Mouse (Mus musculus): ENCODE results near the gene Wdr26. TPM values are rescaled to one million over a fixed set of nuclear protein-coding genes. Genes with fewer than 3 reads are reported as not detected.

Wdr26 gene
- total and polyA plus RNA-seq, 2 experiments from 2014 or later: 40.1 to 47.4 TPM

- ATAC-seq (no peak), DNase-seq (ENCODE audit: low spot score) (no peak)
- Histone ChIP-seq H3K4me2 (ENCODE audit: low read depth, low read length) (no peak overlapping the region), H3K27me3 (ENCODE audit: insufficient read depth, low read length) (no peaks in the 10 kb centered on the region), H3K9ac (replicated peaks; ENCODE audit: low read length) (0 out of 2 replicates have a peak overlapping the region, but pooled peaks have one; percentile 3), H3K36me3 (ENCODE audit: insufficient read depth, low read length) (no peaks in the 10 kb centered on the region), H3K4me1 (ENCODE audit: insufficient read depth, low read length) (peaks cover 16% of the 10 kb centered on the region), H3K27ac (peak overlapping the region; percentile 37; the same call in 1 of the 2 replicates), H3K9me3 (ENCODE audit: low read length) (no peaks in the 10 kb centered on the region), H3K4me3 (ENCODE audit: low read length) (no peak overlapping the region)
- WGBS: 77% methylated on average over 20 of the region's 20 CpGs
- no peak for TF ChIP-seq CTCF (IDR thresholded peaks at IDR 0.05; ENCODE audit: low read depth)
Observed at GRCm38 (mm10) chr1:181257585-181258555, 46.1 kb upstream of the Wdr26 start.

- no peak for TF ChIP-seq CTCF (IDR thresholded peaks at IDR 0.05; ENCODE audit: low read depth)
- no peaks in the 10 kb centered on the region for H3K36me3 ChIP-seq (ENCODE audit: insufficient read depth, low read length)
- WGBS: 29% methylated on average over 32 of the region's 36 CpGs
- ATAC-seq (peak; percentile 75), DNase-seq (ENCODE audit: low spot score) (peak; percentile 36)
- H3K4me1 ChIP-seq (ENCODE audit: insufficient read depth, low read length): peaks cover 16% of the 10 kb centered on the region
- H3K27me3 ChIP-seq (ENCODE audit: insufficient read depth, low read length): no peaks in the 10 kb centered on the region
- peak overlapping the region; percentile 67 for H3K4me2 ChIP-seq (ENCODE audit: low read depth, low read length)
- H3K27ac ChIP-seq: peak overlapping the region; percentile 37; the same call in 1 of the 2 replicates
- H3K9me3 ChIP-seq (ENCODE audit: low read length): no peaks in the 10 kb centered on the region
- peak overlapping the region; percentile 29 for H3K4me3 ChIP-seq (ENCODE audit: low read length)
- H3K9ac ChIP-seq (replicated peaks; ENCODE audit: low read length): peak overlapping the region; percentile 22; the same call in 1 of the 2 replicates
Observed at GRCm38 (mm10) chr1:181256689-181257584, 45.1 kb upstream of the Wdr26 start.

GRCm38 (mm10) chr1:181255891-181256688, 44.3 kb upstream of the Wdr26 start:
- 3% methylated on average over 20 of the region's 20 CpGs for WGBS

GRCm38 (mm10) chr1:181255450-181255849, 43.6 kb upstream of the Wdr26 start:
- TF ChIP-seq CTCF (IDR thresholded peaks at IDR 0.05; ENCODE audit: low read depth): no peak
- 60% methylated on average over 9 of the region's 9 CpGs for WGBS
- H3K9me3 ChIP-seq (ENCODE audit: low read length): no peaks in the 10 kb centered on the region
- H3K4me2 ChIP-seq (ENCODE audit: low read depth, low read length): peak overlapping the region; percentile 67; the same call in 1 of the 2 replicates
- DNase-seq (ENCODE audit: low spot score): no peak
- no peak overlapping the region for H3K9ac ChIP-seq (replicated peaks; ENCODE audit: low read length)
- ATAC-seq: no peak
- peaks cover 16% of the 10 kb centered on the region for H3K4me1 ChIP-seq (ENCODE audit: insufficient read depth, low read length)
- no peaks in the 10 kb centered on the region for H3K27me3 ChIP-seq (ENCODE audit: insufficient read depth, low read length)
- H3K4me3 ChIP-seq (ENCODE audit: low read length): no peak overlapping the region
- H3K36me3 ChIP-seq (ENCODE audit: insufficient read depth, low read length): no peaks in the 10 kb centered on the region
- no peak overlapping the region for H3K27ac ChIP-seq

More at GRCm38 (mm10) chr1:181255891-181256688, 44.3 kb upstream of the Wdr26 start:
- DNase-seq (ENCODE audit: low spot score) (peak; percentile 73), ATAC-seq (peak; percentile 69)
- no peaks in the 10 kb centered on the region for H3K9me3 ChIP-seq (ENCODE audit: low read length)
- peak overlapping the region; percentile 29 for H3K4me3 ChIP-seq (ENCODE audit: low read length)
- H3K36me3 ChIP-seq (ENCODE audit: insufficient read depth, low read length): no peaks in the 10 kb centered on the region
- H3K4me1 ChIP-seq (ENCODE audit: insufficient read depth, low read length): peaks cover 16% of the 10 kb centered on the region
- TF ChIP-seq CTCF (IDR thresholded peaks at IDR 0.05; ENCODE audit: low read depth): peak; percentile 57
- H3K9ac ChIP-seq (replicated peaks; ENCODE audit: low read length): peak overlapping the region; percentile 22; the same call in 1 of the 2 replicates
- H3K27me3 ChIP-seq (ENCODE audit: insufficient read depth, low read length): no peaks in the 10 kb centered on the region
- peak overlapping the region; percentile 67 for H3K4me2 ChIP-seq (ENCODE audit: low read depth, low read length)
- peak overlapping the region; percentile 37; the same call in 1 of the 2 replicates for H3K27ac ChIP-seq

GRCm38 (mm10) chr1:181251624-181252023, 39.8 kb upstream of the Wdr26 start:
- DNase-seq (ENCODE audit: low spot score) (no peak), ATAC-seq (no peak)
- Histone ChIP-seq H3K4me1 (ENCODE audit: insufficient read depth, low read length) (peaks cover 11% of the 10 kb centered on the region), H3K9me3 (ENCODE audit: low read length) (no peaks in the 10 kb centered on the region), H3K4me2 (ENCODE audit: low read depth, low read length) (no peak overlapping the region), H3K36me3 (ENCODE audit: insufficient read depth, low read length) (no peaks in the 10 kb centered on the region), H3K27me3 (ENCODE audit: insufficient read depth, low read length) (no peaks in the 10 kb centered on the region), H3K27ac (no peak overlapping the region), H3K9ac (replicated peaks; ENCODE audit: low read length) (no peak overlapping the region), H3K4me3 (ENCODE audit: low read length) (no peak overlapping the region)
- TF ChIP-seq CTCF (IDR thresholded peaks at IDR 0.05; ENCODE audit: low read depth): no peak
- WGBS: 79% methylated on average over 5 of the region's 5 CpGs
